Mouse (Mus musculus) granulocyte monocyte progenitor cell, adult 5-6 weeks (primary cell): ENCODE data around the gene Blzf1. TPM values are rescaled to one million over a fixed set of nuclear protein-coding genes. Genes with fewer than 3 reads are reported as not detected.

ENCODE experiments used
- ATAC-seq: replicated peaks from 2 replicates; pipeline ENCODE4 v1.8.0; 2016; ENCODE audit warnings: mild to moderate bottlenecking, moderate TSS enrichment, inconsistent platforms; ENCODE audit not compliant: poor library complexity, severe bottlenecking
- total RNA-seq, 2 experiments: library from RNA; stranded (forward) in 1 of 2; stranded (reverse) in 1 of 2; fragments of 200-712, 200-1000 nt in 1 of 2; fragments of >200 nt in 1 of 2; fragmentation: Nextera tagmentation in 1 of 2; gene quantifications; 2 replicates each; pipeline ENCODE4 v1.2.3; 2014 to 2017

Blzf1 gene
- total RNA-seq (2014; fragmentation: Nextera tagmentation), result 15.6 and 30.9 TPM in 2 replicates
- total RNA-seq (2017), result 36.2 and 44.7 TPM in 2 replicates

DNA sequence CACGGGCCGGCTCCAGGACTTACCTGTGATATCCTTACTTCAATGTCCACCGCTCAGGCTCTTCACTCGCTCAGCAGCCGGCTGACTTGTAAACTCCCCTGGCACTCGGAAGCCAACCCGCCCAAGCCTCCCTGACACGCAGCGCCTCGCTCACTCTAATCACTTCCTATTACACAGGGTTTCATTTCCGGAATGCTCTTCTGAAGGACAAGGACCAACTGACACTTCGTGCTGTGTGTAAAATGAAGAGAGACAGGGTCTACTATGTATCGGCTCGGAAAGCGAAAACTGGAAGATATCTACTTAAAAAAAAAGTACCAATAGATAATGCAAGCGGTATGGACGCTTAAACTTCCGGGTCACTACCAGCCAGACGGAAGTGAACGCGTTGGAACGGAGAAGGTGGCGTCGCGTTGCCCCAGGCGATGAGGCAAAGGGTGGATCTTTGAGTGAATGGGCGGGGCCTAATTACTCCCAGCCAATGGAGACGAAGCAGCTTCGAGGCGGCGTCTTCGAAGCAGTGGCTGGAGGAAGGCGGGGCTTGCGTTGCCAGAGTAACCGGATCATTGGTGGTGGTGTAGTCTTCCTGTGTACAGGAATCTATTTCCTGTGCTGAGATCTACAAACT, at the start of gene Blzf1:
Gene Blzf1, minus strand, starts transcription at position 366 of the 628 bp plus-strand sequence.
- peak; percentile 97 for ATAC-seq

DNA sequence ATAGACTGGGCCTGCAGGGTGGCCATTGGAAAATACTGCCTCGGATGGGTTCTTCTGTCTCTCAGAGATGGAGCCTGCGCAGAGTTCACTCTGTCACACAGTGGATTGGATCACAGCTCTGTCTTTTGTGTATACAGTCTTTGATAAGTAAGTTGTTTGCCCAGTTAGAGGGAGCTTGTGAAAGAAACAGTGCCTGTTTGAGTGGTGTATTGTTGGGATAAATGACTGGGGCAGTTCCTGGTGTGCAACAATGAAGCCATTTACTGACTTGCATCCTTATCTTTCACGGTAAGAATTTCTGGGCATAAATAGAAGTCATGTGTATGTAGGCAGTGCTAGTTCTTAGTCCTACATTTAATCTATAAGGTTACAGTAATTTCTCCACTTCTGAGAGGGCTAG, 46.2 kb upstream of the Blzf1 start:
- ATAC-seq, result no peak

DNA sequence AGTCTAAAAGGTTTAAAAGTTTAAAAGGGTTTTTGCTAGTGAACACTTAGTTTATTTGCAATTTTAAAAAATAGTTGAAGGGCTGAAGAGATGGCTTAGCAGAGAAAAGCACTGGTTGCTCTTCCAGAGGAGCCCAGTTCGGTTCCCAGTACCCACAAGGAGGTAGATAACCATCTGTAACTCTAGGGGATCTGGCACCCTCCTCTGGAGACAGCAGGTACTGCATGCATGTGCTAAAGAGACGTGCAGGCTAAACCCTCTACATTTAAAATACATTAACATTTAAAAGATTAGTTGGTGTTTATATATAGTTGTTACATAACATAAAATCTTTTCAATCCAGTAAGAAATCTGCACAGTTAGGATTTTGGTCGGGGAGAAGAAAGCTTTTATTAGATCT, 34.9 kb upstream of the Blzf1 start:
- peak; percentile 62; the same call in 1 of the 2 replicates for ATAC-seq

DNA sequence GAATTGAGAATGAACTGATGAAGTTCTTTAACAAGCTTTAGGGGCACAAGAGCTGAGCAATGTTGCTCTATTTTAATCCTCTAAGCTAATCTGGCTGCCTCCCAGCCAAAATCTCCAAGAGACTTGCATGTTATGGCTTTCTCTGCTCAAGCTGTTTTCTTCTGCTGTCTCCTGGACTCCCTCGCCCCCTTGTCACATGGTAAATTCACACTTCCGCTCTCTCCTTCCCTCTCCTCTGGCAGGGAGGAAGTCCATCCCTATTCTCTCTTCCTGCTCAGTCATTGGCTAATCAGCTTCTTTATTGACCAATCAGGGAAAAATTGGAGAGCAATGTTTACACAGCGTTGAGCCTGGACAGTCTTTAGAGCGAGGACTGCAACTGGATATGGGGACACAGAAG, 28.6 kb upstream of the Blzf1 start:
- no peak for ATAC-seq

DNA sequence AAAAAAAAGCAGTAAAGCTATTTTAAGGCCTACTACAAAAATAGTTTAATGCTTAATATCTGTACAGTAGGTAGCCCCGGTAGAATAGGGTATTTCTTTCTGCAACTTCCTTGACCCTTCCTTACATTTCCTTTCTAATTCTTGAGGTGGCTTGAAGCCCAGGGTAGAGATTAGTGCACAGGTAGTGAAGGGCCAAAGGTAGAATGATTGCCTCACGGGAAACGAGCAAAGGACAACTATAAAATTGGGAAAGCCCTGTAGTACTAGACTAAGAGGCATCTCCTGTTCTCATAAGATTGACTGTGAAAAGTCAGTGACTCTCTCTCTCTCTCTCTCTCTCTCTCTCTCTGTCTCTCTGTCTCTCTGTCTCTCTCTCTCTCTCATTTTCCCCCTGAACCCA, 28.1 kb upstream of the Blzf1 start:
- ATAC-seq, result no peak

DNA sequence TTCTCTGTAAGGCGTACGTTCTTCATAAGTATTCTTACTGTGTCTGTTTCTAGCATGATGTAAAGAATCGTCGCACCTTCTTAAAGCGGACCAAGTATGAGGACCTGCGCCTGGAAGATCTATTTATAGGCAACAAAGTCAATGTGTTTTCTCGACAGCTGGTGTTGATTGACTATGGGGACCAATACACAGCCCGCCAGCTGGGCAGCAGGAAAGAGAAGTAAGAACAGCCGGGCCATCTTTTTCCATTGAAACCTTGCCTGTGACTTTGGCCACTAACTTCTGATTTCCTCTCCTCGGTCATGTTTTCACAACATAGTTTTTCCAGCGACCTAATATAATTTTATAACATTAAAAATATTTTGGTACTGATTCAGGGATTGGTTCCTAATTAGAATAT, 25.3 kb upstream of the Blzf1 start:
- no peak for ATAC-seq

DNA sequence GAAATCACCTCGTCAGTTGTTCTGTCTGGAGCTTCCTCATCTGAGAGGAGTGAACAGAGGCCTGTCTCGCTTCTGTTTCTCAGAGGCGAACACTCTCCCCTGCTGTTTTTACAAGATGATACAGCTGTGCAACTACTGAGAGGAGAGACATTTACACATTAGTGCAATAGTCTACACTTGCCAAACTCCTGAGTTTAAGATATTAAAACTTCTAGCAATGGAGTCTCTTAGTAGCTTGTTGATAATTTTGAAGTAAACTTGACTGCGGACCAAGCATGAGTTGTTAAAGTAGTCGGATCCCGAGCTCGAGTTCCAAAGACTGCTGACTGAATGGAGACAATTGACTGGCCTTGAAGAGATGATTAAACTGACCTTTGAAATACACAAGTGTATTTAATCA, 20.5 kb upstream of the Blzf1 start:
- no peak for ATAC-seq

DNA sequence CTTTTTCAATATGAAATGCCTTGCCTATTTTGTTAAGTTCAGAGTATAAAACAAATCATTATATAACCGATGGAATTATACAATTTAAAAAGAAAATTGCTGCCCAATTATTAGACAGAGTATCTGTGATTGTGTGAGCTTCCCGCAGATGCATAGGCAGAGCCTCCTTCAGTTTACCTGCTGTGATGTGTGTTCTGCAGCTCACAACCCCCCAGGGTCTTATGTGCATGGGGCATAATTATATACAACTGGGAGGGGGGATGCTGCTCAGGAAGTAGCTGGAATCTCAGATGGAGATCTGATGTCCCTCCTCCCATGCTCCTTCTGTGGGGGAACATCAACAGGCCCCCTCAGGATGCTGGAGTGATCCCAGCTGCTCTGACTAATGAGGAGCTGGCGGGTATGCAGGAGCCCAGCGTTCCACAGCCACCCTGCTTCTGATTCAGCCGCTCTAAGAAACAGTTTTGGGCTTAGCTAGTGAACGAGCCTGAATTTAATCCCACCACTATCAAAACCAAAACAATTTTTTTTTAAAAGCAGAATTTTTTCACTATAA, 19.4 kb upstream of the Blzf1 start:
- no peak for ATAC-seq

DNA sequence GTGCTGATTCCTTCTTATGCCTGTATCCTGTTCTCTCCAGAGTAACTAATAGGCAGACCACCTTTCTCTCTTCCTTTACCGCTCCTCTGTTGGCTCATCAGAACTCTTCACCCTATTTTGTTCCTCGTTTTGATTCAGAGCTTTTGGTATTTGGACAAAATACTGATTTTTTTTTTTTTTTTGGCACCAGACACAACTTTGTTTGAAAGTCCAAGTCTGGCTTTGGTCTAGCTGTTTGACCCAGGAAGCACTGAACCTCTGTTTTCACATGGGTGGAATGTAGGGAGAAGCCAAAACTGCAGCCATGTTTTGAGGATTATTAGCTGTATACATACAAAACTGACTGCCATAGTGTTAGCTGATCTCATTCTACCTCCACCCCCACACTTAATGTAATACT, 17.6 kb upstream of the Blzf1 start:
- ATAC-seq, result no peak

DNA sequence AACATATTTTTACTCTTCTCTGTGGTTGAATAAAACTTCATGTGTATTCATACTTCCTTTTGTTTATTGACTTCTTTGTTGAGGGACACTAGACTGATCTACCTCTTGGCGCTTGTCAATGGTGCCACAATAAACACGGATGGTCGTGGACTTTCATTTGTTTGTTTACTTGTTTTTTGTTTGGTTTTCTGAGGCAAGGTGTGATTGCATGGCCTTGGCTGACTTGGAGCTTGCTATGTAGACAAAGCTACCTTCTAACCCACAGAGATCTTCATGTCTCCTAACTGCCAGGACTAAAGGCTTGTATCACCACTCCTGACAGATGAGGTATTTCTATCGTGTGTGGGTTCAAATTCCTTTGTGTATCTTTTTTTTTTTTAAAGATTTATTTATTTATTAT, 16.9 kb upstream of the Blzf1 start:
- no peak for ATAC-seq

DNA sequence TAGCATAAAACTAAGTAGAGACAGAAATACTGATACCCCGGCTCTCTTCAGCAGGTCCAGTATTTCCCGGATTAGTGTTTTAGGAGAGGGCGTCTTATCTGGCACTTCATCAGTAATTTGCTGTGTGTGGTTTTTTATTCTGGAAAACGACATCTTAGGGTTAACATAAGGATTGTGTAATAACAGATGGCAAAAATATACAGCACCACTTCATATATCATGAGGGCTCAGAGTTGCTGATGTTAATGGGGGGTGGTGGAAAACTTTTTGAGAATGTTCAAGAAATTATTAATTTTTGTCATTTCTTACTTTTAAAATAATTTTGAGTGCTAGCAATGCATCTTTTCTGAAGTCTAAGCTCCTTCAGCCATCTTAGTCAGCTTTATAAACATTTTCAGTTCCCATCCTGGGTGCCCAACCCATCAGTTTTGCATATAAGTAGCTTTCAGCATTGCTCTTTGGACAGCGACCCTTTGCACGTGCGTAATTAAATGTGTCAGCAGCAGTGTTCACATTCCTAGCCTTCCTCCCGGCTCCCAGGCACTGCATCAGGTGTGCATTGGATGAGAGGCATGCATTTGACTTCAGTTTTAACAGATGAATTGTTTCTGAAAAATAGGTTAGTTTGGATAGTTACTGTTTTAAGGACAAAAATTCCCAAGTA, 15.8 kb upstream of the Blzf1 start:
- no peak for ATAC-seq

DNA sequence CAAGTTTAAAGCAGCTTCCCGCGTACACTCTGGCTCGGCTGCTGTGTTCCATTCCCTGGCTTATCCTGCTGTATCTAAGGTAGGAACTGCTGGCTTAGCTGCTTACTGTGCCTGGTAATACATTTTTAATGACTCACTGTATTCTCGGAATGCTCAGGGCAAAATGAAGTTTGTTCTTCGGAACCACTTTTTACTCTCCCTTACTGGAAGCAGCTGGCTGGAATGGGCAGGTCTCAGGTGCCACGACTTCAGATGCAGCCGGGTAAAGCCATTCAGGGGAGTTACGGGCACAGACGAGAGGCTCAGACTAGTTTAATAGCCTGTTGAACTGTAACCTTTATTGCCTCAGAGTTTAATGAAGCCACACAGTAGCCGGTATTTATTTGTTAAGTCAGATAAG, 14.1 kb upstream of the Blzf1 start:
- ATAC-seq, result no peak

DNA sequence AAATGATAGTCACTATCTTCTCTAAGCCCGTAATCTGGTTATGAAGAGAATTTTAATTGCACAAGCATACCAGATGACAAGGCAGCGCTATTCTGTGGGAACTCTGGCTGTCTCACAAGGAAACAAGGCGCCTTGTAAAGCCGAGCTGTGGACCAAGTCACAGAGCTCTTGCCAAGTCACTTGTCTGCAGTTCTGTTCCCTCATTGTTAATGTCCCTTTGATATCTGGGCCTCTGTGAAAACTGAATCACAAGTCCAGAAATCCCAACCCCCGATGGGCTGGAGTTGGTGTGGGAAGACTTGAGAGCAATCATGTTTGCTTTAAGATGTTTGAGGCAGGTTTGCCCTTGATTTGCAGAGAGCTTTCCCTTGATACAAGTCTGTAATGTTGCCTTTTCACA, 13.4 kb upstream of the Blzf1 start:
- ATAC-seq, result no peak

DNA sequence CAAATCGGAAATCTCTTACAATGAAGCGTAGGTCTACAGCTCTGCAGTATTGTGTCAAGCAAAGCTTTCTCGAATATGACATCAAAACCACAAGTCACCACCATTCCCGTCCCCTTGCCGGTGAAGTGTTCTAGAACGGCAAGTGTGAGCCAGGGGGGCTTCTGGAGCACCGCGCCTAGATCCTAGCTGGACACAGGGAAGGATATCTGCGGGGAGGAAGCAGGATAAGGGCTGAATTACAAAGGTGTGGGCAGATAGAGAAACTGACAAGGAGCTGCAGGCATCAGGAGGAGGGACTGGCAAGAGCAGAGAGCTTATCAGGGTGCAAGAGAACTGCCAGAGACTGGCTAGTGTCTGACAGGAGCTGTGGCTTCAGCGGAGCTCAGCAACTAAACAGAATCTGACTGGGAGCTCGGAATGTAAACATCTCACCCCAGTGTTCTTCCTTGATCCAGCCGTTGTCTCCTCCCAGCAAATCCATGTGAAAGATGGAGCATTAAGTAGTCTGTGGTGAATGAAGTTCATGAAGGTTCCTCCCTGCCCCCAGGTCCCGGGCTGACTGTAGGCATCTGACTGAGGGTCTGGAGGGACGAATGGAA, 12.4 kb upstream of the Blzf1 start:
- no peak for ATAC-seq

DNA sequence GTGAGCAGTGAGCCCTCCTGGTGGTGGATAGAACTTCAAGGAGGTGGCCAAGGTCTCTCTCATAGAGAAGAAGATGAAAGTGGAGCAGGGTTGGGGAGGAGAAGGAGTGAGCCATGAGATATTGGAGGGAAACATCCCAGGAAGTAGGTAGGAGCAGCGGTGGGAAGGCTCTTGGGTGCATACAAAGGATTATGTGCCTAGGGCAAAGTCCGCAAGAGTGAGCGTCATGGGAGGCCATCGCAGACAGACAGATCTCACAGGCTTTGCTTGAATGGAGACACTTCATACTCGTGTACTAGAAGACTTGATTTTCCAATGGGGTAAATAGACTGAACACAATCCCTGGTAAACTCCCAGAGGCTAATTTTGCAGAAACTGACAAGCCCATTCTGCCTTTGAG, 11.2 kb upstream of the Blzf1 start:
- ATAC-seq, result no peak

DNA sequence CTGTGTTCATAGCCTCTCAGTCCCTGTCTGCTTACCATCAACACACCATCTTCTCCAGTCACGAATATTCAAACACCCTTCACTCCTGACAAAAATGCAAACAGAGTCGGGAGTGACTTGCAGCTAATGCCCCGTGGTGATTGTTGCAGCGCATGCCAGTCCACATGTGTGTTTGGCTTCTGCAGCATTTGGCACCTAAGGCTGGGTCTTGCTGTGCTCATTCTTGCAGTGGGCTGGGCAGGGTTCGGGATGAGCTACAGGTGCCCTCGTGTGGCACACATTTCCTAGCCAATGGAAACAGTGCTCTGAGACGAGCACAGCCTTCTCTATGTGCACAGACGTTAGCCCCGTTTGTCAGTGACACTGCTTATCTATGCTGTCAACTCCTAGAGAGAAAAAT, 10.0 kb upstream of the Blzf1 start:
- no peak for ATAC-seq

DNA sequence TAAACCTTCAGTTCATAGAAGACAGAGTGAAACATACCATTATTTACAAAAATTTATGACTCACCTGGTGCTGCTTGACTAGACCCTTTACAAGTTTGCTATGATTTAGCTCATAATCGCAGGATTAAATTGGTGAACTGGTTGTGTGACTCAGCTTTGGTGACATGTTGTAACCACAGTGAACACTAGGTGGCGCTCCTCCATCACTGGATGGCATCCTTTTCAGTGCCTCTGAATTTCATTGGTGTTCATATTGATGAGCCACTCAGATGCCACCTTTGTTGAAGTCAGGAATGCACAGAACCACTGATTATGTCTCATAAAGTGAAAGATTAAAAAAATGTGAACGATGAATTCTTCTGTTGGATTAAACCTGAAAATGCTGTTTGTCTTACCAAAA, 9.4 kb upstream of the Blzf1 start:
- ATAC-seq, result peak; percentile 89

DNA sequence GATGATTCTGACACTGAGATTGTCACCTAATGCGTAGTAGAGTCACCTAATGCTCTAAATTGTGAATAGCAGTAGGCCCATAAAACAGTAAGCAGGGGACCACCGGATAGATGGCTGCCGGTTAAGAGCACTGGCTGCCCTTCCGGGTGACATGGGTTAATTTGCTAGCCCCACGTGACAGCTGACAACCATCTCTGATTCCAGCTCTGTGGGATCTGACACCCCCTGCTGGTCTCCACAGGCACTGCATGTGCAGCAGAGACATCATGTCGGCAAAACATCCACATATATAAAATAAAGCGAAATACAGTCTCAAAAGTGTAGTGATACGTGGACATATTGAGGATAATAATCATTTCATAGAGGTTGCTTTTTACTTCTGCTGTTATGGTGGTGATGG, 8.0 kb upstream of the Blzf1 start:
- ATAC-seq, result peak; percentile 79

DNA sequence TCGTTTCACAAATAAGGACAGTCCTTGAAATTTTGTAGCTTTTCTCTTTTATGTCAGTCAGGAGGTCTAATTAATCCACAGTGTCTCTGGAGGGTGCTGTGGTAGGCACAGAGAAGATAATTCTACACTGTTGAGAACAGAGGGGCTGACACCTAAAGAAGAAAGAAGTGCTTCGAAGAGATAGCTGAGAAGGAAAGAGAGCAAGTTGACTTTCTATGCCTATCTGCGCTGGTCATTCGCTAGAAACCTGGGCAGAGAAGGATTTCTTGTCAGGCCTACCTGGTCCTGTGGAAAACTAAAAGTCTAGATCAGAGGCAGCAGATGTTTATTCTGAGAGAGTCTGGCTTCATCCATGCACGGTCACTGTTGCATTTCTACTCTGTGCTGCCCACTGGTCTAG, 6.8 kb upstream of the Blzf1 start:
- no peak for ATAC-seq

DNA sequence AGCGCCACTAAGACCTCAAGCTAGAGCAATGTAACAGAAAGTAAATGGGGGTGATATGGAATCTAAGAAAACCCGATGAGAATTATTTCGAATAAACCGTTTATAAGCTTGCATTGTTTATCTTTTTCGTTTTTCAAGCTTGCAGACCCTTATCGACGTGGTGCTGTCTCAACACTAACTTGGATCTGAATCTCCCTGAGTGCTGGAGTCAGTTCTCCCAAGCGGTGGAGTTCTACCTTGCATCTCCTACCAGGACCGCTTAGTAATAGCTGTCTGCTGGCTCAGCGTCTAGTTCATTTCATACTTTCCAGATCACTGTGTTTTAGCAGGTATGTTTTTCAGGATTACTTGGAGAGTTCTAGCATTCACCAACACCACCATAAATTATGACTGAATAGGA, 633 bp upstream of the Blzf1 start:
- no peak for ATAC-seq

DNA sequence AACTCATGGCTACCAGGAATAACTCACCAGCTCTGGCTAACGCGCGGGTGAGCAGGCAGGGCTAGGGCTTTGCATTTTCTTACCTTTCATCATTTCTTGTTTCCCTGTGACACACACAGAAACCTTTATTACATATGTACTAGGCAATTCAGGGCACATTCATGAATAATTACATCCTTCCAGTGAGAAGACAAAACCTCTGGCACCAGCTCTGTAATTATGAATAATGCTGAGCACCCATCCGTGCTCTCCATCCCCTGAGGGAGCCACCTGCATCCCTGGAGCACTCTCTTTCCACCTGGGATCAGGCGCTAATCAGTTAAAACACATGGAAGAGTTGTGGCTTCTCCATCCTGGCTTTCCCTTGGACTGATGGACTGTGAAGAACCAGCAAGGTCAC, 3.5 kb downstream of the Blzf1 start, which contains the start of gene Nme7:
Gene Nme7, plus strand, starts transcription at position 301 of the 400 bp plus-strand sequence.
- ATAC-seq, result no peak

DNA sequence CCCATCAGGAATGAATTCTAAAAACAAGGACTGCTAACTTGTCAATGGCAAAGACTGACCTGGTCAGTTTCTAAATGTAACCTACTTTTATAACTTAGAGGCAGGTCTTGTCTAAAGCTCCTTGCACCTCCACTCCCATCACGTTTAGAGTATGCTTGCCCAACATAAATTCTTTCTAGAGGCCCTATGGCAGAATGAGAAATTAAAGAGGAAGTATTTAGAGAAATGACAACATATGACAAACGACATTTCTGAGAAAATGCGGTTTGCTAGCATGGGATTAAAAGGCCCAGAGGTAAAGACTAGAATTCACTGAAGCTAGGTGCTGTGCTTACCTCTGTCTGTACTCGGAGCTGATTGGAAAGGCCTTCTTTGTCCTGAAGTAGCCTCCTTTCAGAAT, 5.3 kb downstream of the Blzf1 start:
- peak; percentile 84 for ATAC-seq
